41 mouse cellular contexts compared by ENCODE assay signal in the genomic region with DNA sequence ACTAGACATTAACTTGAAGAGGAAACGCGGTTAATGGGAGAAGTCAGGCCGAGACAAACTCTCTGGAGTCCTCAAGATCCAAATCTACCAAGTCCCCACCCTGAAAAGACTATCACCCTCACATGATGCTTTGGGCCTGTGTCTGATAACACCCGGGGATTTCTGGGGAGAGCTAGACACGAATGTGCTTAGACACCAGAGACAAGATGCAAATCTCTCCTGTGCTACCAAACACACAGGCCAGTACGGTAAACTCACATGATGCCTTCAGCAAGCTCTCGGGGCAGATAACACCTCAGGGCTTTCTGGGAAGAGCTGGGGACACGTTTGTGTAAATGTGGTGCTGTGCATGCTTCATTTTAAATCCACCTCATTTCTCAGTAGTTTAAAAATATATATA. TPM values are rescaled to one million over a fixed set of nuclear protein-coding genes. Genes with fewer than 3 reads are reported as not detected.
"Had no signal": no experiment of that assay in that cellular context is flagged by ENCODE, and none has a peak within 500 bp of the region (broad histone marks: within the 10 kb centered on the region; RNA-seq: fewer than 3 reads in every experiment).

No protein-coding gene starts in this region.

- H3K9me3 ChIP-seq: heart, embryonic 15.5 days; hindbrain, embryonic 13.5 days; hindbrain, embryonic 15.5 days; kidney, embryonic 15.5 days; limb, embryonic 13.5 days; limb, embryonic 15.5 days; liver, embryonic 12.5 days had no signal

- DNase-seq: gastrocnemius, postnatal 14 days; gastrocnemius, postnatal 36 days; heart, adult 11 months; heart, adult 2 months; heart, postnatal 14 days; heart, postnatal 36 days; kidney, adult 11 months; kidney, adult 2 months; kidney, adult 9 months; kidney, postnatal 14 days; kidney, postnatal 36 days; layer of hippocampus, adult 9-11 months; layer of hippocampus, postnatal 36 days; left cerebral cortex, postnatal 4 days had no signal

- H3K27me3 ChIP-seq: hindbrain, embryonic 13.5 days; hindbrain, embryonic 15.5 days; kidney, embryonic 15.5 days; limb, embryonic 13.5 days; limb, embryonic 15.5 days had no signal

- H3K4me1 ChIP-seq: heart, embryonic 15.5 days; limb, embryonic 15.5 days had no signal

- ATAC-seq: intestine, embryonic 16.5 days; liver, embryonic 12.5 days had no signal

- H3K36me3 ChIP-seq: heart, embryonic 13.5 days; heart, embryonic 15.5 days; hindbrain, embryonic 13.5 days; hindbrain, embryonic 15.5 days; kidney, embryonic 15.5 days; limb, embryonic 13.5 days; limb, embryonic 15.5 days; liver, embryonic 12.5 days had no signal

- H3K9ac ChIP-seq: heart, embryonic 13.5 days; heart, embryonic 15.5 days; hindbrain, embryonic 13.5 days; hindbrain, embryonic 15.5 days; kidney, embryonic 15.5 days; limb, embryonic 13.5 days; limb, embryonic 15.5 days; liver, embryonic 12.5 days had no signal

- H3K4me2 ChIP-seq: heart, embryonic 11.5 days; heart, embryonic 13.5 days; heart, embryonic 15.5 days; hindbrain, embryonic 13.5 days; hindbrain, embryonic 15.5 days; kidney, embryonic 15.5 days; limb, embryonic 13.5 days; limb, embryonic 15.5 days; liver, embryonic 12.5 days had no signal

- H3K27ac ChIP-seq: heart, adult 2 months; heart, embryonic 13.5 days; heart, embryonic 15.5 days; hindbrain, embryonic 13.5 days; hindbrain, embryonic 15.5 days; kidney, embryonic 15.5 days; kidney, postnatal 0 days; limb, embryonic 13.5 days; limb, embryonic 15.5 days; liver, embryonic 12.5 days had no signal

- H3K4me3 ChIP-seq: heart, adult 2 months; heart, embryonic 13.5 days; heart, embryonic 15.5 days; hindbrain, embryonic 13.5 days; hindbrain, embryonic 15.5 days; kidney, embryonic 15.5 days; limb, embryonic 13.5 days; limb, embryonic 15.5 days; liver, embryonic 12.5 days had no signal

RNA-seq across cellular contexts. Expression of gene Tph1, which starts 3.5 kb away (rescaled TPM):
- total RNA-seq: heart, adult 2 months; heart, postnatal 36 days; hematopoietic stem cell, adult 5-6 weeks; liver, adult 2 months had no signal
- polyA plus RNA-seq: heart, embryonic 11.5 days; heart, embryonic 13.5 days; hindbrain, embryonic 11.5 days; kidney, adult 2 months; liver, adult 2 months; liver, embryonic 12.5 days had no signal

RNA-seq across cellular contexts. Expression of gene Saa3, which starts 39.6 kb away (rescaled TPM):
- total RNA-seq: gastrocnemius, adult 18-20 months; gastrocnemius, adult 8-10 months; gastrocnemius, postnatal 14 days; gastrocnemius, postnatal 36 days; hematopoietic stem cell, adult 5-6 weeks; hindbrain, postnatal 0 days; layer of hippocampus, adult 18-20 months; layer of hippocampus, adult 8-10 months; layer of hippocampus, postnatal 14 days; layer of hippocampus, postnatal 36 days; left cerebral cortex, adult 18-20 months; left cerebral cortex, postnatal 10 days; left cerebral cortex, postnatal 4 days had no signal
- polyA plus RNA-seq: heart, embryonic 11.5 days; heart, embryonic 13.5 days had no signal

RNA-seq across cellular contexts. Expression of gene Saa4, which starts 56.5 kb away (rescaled TPM):
- total RNA-seq: gastrocnemius, adult 8-10 months; gastrocnemius, postnatal 14 days; gastrocnemius, postnatal 36 days; heart, adult 2 months; heart, postnatal 14 days; heart, postnatal 36 days; hematopoietic stem cell, adult 5-6 weeks; hindbrain, postnatal 0 days; layer of hippocampus, adult 18-20 months; layer of hippocampus, adult 8-10 months; layer of hippocampus, postnatal 14 days; layer of hippocampus, postnatal 36 days; left cerebral cortex, adult 18-20 months; left cerebral cortex, adult 8-10 months; left cerebral cortex, postnatal 10 days; left cerebral cortex, postnatal 25 days; left cerebral cortex, postnatal 4 days had no signal
- polyA plus RNA-seq: heart, adult 2 months; heart, embryonic 13.5 days; heart, embryonic 15.5 days; heart, postnatal 0 days; hindbrain, embryonic 11.5 days; hindbrain, embryonic 13.5 days; hindbrain, embryonic 15.5 days; hindbrain, postnatal 0 days; intestine, embryonic 14.5 days; kidney, adult 2 months; kidney, postnatal 0 days; limb, embryonic 11.5 days; limb, embryonic 13.5 days; limb, embryonic 15.5 days had no signal
